Mouse (Mus musculus): ENCODE results near the gene Faf2. TPM values are rescaled to one million over a fixed set of nuclear protein-coding genes. Genes with fewer than 3 reads are reported as not detected.
A peak's percentile ranks its signal among the peaks of the same experiment; 100 is the strongest.
"Not testable (repeated sequence)": the region's sequence is repeated elsewhere in the genome, so short reads cannot be mapped to it uniquely, and the experiment has no call there.

Gene Faf2
- polyA plus RNA-seq, 1 experiment = 1.3 TPM

DNA sequence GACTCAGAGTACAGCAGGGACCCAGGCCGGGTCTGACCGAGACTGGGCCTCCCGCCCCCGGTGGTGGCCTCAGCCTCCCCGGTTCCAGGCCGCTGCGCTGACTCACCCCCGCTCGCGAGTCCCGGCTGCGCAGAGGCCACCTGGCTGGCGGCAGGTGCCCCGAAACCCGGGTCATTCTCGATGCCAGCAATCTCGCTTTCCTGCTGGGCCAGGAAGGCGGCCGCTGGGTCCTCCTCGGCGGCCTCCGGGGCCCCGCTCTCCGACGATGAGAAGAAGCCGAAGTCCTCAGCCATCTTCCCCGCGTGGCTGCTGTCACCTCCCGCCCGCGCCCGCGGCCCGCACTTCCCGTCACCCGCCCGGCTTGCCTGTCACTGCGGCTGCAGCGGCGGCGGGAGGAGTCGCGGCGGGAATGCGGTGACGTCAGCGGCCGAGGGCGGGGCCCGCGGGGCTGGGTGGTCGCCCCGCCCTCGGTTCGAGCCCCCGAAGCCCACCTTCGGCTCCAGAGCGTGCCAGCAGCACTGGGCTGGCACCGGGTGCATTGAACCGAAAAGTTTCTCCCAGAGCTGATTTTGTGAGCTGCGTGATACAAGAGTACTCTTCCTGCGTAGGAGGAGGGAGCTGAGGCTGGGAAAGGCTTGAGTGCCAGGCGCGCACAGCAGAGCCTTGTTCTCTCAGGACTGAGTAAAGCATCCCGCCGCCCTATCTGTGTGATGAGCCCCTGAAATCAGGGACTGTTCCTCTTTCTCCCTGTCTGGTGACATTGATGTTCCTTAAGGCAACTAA, 10.4 kb upstream of the Faf2 start, which contains the start of gene Cltb:
Gene Cltb, minus strand, starts transcription at position 373 of the 783 bp plus-strand sequence.
- peak within 1 kb of the TSS; percentile 92 for H3K4me3 ChIP-seq (replicated peaks)

DNA sequence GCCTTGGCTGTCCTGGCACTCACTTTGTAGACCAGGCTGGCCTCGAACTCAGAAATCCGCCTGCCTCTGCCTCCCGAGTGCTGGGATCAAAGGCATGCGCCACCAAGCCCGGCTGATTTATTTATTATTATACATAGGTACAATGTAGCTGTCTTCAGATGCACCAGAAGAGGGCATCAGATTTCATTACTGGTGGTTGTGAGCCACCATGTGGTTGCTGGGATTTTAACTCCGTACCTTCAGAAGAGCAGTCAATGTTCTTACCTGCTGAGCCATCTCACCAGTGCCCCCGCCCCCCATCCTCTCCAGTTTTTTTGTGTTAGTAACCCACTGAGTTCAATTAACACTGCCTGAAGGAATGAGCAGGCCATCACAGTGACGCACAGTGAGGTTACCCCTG, 8.4 kb upstream of the Faf2 start:
- not testable (repeated sequence) for H3K27me3 ChIP-seq (ENCODE audit: control insufficient read depth); H3K4me3 ChIP-seq (replicated peaks); H3K9me3 ChIP-seq (ENCODE audit: control insufficient read depth, low read length)
- H3K4me1 ChIP-seq (ENCODE audit: control insufficient read depth) = peaks cover 36% of the 10 kb centered on the region
- peaks cover 11% of the 10 kb centered on the region for H3K36me3 ChIP-seq (ENCODE audit: control insufficient read depth)

More for the DNA sequence above, 10.4 kb upstream of the Faf2 start, which contains the start of gene Cltb:
- no peak for TF ChIP-seq TAL1 (IDR thresholded peaks at IDR 0.05; ENCODE audit: low read length)
- TF ChIP-seq GATA1 (IDR thresholded peaks at IDR 0.05; ENCODE audit: low read length) = no peak
- peaks cover 54% of the 10 kb centered on the region for H3K4me1 ChIP-seq (ENCODE audit: control insufficient read depth)
- H3K9me3 ChIP-seq (ENCODE audit: control insufficient read depth, low read length) = no peaks in the 10 kb centered on the region
- no peaks in the 10 kb centered on the region for H3K27me3 ChIP-seq (ENCODE audit: control insufficient read depth)
- H3K36me3 ChIP-seq (ENCODE audit: control insufficient read depth) = peaks cover 22% of the 10 kb centered on the region

DNA sequence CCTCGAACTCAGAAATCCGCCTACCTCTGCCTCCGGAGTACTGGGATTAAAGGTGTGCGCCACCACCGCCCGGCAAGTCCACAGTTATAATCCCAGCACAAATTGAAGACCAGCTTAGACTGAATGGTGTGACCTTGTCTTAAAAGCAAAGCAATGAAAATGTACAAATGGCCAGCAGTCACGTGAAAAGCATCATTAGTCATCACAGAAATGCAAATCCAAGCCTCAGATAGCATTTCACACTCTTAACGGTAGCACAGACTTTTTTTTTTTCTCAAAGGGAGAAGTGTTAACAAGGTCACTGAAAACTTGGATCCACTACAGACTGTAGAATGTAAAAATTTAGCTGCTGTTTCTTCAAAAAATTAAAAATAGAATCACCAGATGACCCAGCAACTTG, 5.3 kb upstream of the Faf2 start:
- peaks cover 12% of the 10 kb centered on the region for H3K4me1 ChIP-seq (ENCODE audit: control insufficient read depth)
- H3K36me3 ChIP-seq (ENCODE audit: control insufficient read depth) = no peaks in the 10 kb centered on the region
- TF ChIP-seq TAL1 (IDR thresholded peaks at IDR 0.05; ENCODE audit: low read length) (no peak), GATA1 (IDR thresholded peaks at IDR 0.05; ENCODE audit: low read length) (no peak)
- H3K27me3 ChIP-seq (ENCODE audit: control insufficient read depth) = peaks cover 14% of the 10 kb centered on the region
- H3K9me3 ChIP-seq (ENCODE audit: control insufficient read depth, low read length) = no peaks in the 10 kb centered on the region
- no peak overlapping the region for H3K4me3 ChIP-seq (replicated peaks)

DNA sequence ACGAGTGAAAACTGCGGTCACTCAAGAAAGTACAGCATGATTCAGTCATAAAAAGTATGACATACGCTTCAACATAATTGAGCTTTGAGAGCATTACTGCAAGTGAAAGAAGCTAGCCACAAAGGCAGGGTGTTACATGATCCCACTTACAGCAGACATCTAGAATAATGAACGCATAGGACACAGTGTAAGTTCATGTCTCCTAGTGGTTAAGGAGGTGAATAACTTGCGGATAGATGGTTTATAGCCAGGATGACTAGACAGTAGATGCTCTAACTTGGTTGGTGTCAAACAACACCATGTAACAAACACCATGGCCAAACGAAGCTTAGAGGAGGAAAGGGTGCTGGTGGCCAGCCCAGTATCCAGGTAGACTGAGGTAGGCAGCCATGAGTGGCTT, 4.6 kb upstream of the Faf2 start:
- Histone ChIP-seq H3K4me3 (replicated peaks) (no peak overlapping the region), H3K9me3 (ENCODE audit: control insufficient read depth, low read length) (no peaks in the 10 kb centered on the region), H3K36me3 (ENCODE audit: control insufficient read depth) (no peaks in the 10 kb centered on the region), H3K27me3 (ENCODE audit: control insufficient read depth) (peaks cover 14% of the 10 kb centered on the region), H3K4me1 (ENCODE audit: control insufficient read depth) (peaks cover 10% of the 10 kb centered on the region)
- no peak for TF ChIP-seq TAL1 (IDR thresholded peaks at IDR 0.05; ENCODE audit: low read length)
- TF ChIP-seq GATA1 (IDR thresholded peaks at IDR 0.05; ENCODE audit: low read length) = no peak

DNA sequence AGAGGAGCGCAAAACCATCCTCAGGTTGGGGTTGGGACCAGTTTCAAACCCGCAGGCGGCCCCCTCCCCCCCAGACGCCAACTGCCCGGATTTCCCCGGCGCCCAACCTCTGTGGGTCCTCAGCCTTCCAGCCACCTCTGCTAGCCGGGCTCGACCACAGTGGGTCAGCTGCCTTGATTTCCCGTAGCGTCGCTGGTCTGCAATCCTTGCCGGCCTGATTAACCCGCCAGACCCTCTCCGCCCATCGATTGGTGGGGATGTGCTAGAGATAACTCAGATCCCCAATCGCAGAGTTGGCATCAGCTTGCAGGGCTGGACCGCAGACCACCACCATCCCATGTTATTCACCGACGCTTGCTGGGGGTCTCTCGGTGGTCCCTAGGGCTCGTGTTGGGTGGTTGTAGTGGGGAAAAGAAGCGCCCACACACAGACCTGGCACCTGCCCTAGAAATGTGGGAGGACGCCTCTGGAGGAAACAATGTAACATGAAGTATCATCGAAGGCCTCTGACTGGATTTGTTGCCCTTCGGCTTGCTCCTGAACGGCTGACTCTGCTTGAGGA, 457 bp downstream of the Faf2 start:
- H3K4me3 ChIP-seq (replicated peaks) = peak overlapping the region; percentile 79
- H3K4me1 ChIP-seq (ENCODE audit: control insufficient read depth) = peaks cover 34% of the 10 kb centered on the region
- H3K9me3 ChIP-seq (ENCODE audit: control insufficient read depth, low read length) = no peaks in the 10 kb centered on the region
- peaks cover 12% of the 10 kb centered on the region for H3K27me3 ChIP-seq (ENCODE audit: control insufficient read depth)
- TF ChIP-seq GATA1 (IDR thresholded peaks at IDR 0.05; ENCODE audit: low read length) = 0 out of 2 replicates have a peak, but pooled peaks have one; percentile 16
- no peak for TF ChIP-seq TAL1 (IDR thresholded peaks at IDR 0.05; ENCODE audit: low read length)
- peaks cover 17% of the 10 kb centered on the region for H3K36me3 ChIP-seq (ENCODE audit: control insufficient read depth)

DNA sequence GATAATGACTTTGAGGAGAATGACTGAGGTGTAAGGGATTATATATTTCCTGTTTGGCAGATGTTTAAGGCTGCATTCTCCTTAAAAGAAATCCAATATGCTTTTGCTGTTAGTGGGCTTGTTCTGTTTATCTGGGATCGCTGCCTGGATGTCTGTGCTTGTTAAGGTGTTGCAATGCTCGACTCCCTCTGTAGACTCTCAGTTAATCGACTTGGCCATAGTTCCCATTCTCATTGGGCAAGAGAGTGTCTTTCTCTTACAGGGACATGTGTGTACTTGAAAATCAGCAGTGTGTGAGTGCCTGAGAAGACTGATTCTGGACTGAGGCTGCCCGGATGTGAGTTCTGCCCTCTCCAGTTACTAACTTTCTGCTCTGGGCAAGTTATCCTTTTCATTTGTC, 7.5 kb downstream of the Faf2 start:
- Histone ChIP-seq H3K27me3 (ENCODE audit: control insufficient read depth) (no peaks in the 10 kb centered on the region), H3K4me3 (replicated peaks) (no peak overlapping the region), H3K9me3 (ENCODE audit: control insufficient read depth, low read length) (no peaks in the 10 kb centered on the region), H3K4me1 (ENCODE audit: control insufficient read depth) (peaks cover 7% of the 10 kb centered on the region), H3K36me3 (ENCODE audit: control insufficient read depth) (peaks cover 42% of the 10 kb centered on the region)
- TF ChIP-seq TAL1 (IDR thresholded peaks at IDR 0.05; ENCODE audit: low read length) (no peak), GATA1 (IDR thresholded peaks at IDR 0.05; ENCODE audit: low read length) (no peak)

DNA sequence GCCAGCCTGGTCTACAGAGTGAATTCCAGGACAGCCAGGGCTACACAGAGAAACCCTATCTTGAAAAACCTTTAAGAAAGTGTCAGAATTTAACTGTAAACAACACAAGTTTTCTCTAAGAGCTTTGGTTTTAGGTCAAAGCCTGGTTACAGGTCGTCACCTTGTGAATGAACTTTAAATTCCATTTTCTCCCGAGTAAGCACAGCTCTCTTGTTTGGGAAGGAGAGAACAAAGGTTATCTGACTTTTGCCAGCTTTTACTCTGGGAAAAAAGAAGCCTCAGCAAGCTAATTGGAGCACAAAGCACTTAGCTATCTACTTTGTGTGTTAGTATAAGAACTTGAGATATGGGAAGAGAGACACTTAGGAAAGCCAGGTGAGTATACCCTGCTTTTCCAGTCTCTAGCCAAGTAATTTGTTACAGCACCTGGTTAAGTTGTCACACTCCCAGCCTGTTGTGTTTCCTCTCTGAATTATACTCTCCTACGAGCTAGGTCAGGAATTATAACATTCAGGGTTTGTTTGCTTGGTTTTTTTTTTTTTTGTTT, 11.2 kb downstream of the Faf2 start:
- peaks cover 49% of the 10 kb centered on the region for H3K36me3 ChIP-seq (ENCODE audit: control insufficient read depth)

DNA sequence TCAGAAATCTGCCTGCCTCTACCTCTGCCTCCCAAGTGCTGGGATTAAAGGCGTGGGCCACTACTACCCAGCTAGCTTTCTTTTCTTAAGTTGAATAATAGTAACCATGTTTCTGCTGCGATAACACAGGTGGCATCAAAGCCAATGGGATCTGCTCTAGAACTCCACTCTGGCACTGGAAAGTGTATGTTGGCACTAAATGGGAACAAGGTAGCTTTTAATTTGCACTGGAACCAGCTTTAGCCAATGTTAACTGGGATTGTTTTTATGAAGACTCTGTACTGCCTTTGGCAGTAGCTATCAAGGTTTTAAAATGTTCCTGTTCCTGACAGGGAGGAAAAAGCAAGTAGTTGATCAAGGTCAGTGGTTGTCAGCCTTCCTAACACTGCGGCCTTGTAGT, 13.4 kb downstream of the Faf2 start:
- peaks cover 56% of the 10 kb centered on the region for H3K36me3 ChIP-seq (ENCODE audit: control insufficient read depth)
- TF ChIP-seq TAL1 (IDR thresholded peaks at IDR 0.05; ENCODE audit: low read length) (no peak), GATA1 (IDR thresholded peaks at IDR 0.05; ENCODE audit: low read length) (no peak)
- no peaks in the 10 kb centered on the region for H3K27me3 ChIP-seq (ENCODE audit: control insufficient read depth)
- no peaks in the 10 kb centered on the region for H3K9me3 ChIP-seq (ENCODE audit: control insufficient read depth, low read length)
- H3K4me1 ChIP-seq (ENCODE audit: control insufficient read depth) = no peaks in the 10 kb centered on the region
- no peak overlapping the region for H3K4me3 ChIP-seq (replicated peaks)

More for the DNA sequence above, 11.2 kb downstream of the Faf2 start:
- TF ChIP-seq GATA1 (IDR thresholded peaks at IDR 0.05; ENCODE audit: low read length) = no peak
- no peak for TF ChIP-seq TAL1 (IDR thresholded peaks at IDR 0.05; ENCODE audit: low read length)
- H3K27me3 ChIP-seq (ENCODE audit: control insufficient read depth) = no peaks in the 10 kb centered on the region
- no peak overlapping the region for H3K4me3 ChIP-seq (replicated peaks)
- H3K4me1 ChIP-seq (ENCODE audit: control insufficient read depth) = no peaks in the 10 kb centered on the region; the same call in 1 of the 2 replicates
- H3K9me3 ChIP-seq (ENCODE audit: control insufficient read depth, low read length) = no peaks in the 10 kb centered on the region

DNA sequence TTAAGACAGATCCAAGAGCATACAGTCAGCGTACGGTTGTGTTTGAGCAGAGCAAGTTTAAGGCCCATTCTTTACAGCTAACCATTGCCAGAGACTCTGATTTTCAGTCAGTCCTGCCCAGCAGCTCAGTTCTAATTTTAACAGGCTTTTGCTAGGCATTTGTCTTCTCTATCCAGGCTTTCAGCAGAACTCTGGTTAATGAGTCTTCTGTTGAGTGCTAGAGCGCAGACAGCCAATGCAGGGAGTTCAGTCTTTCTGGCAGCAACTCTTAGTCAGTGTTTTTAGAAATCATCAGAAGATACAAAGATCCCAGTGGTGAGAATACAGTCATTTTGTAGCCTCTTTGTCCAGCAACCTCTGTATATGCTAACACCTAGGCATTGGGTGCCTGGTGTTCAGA, 28.9 kb downstream of the Faf2 start:
- Histone ChIP-seq H3K27me3 (ENCODE audit: control insufficient read depth) (no peaks in the 10 kb centered on the region), H3K9me3 (ENCODE audit: control insufficient read depth, low read length) (no peaks in the 10 kb centered on the region), H3K36me3 (ENCODE audit: control insufficient read depth) (peaks cover 100% of the 10 kb centered on the region), H3K4me1 (ENCODE audit: control insufficient read depth) (no peaks in the 10 kb centered on the region), H3K4me3 (replicated peaks) (no peak overlapping the region)
- TF ChIP-seq TAL1 (IDR thresholded peaks at IDR 0.05; ENCODE audit: low read length) (no peak), GATA1 (IDR thresholded peaks at IDR 0.05; ENCODE audit: low read length) (no peak)

Data from erythroblast, embryonic 14.5 days (primary cell).